In the genomic region with DNA sequence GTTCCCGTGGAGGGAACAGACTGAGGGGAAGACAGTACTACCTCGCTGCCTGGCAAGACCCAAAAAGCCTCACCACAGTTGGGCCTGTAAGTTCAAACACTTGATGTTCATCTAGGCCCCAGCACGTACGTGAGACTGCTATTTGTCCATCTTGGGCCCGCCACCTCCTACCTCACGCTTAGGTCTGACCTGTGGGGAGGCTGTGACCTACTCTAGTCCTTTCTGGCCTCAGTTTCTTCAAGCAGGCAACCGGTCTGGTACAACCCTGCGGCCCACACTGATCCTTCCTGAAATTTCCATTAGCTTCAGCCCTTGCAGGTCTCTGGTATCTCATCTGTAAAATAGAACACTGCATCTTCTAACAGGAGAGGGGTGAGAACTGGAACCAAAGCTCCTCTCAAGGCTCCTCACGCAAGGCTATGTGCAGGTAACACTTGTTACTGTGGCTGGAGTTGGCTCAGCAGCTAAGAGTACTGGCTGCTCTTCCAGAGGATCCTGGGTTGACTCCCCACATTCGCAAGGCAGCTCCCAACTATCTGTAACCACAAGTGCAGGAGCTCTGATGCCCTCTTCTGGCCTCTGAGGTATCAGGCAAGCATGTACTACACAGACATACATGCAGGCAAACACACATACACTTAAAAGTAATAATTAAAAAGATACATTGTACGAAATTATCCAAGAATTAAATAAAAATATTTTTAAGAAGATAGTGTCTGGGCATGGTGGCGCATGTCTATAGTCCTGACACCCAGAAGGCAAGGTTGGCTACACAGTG, we compare ENCODE assay signal across 8 mouse cellular contexts. TPM values are rescaled to one million over a fixed set of nuclear protein-coding genes. Genes with fewer than 3 reads are reported as not detected.
A peak's percentile ranks its signal among the peaks of the same experiment; 100 is the strongest.
DNase-seq lines count a peak whose midpoint lies in the region; ATAC-seq lines count a peak whose summit lies in the region.

No protein-coding gene starts in this region.

- DNase-seq in gastrocnemius, postnatal 10 days, result peak; percentile 16
- no peak for DNase-seq in gastrocnemius, postnatal 4 days (ENCODE audit: low spot score in 2 of 2)
- DNase-seq in 416B (ENCODE audit: low read depth), result peak; percentile 27
- DNase-seq in forebrain, embryonic 14.5 days (ENCODE audit: low spot score), result no peak
- no peak for DNase-seq in liver, embryonic 13.5 days
- no peak for DNase-seq in adrenal gland, postnatal 4 days (ENCODE audit: low spot score in 2 of 2)
- DNase-seq in kidney, adult 18-20 months, result no peak
- no peak for DNase-seq in cerebellum, adult 11-12 months

- no peaks in the 10 kb centered on the region for H3K27me3 ChIP-seq in forebrain, embryonic 14.5 days (replicated peaks; ENCODE audit: control insufficient read depth, insufficient read depth, low read length)
- no peaks in the 10 kb centered on the region for H3K27me3 ChIP-seq in liver, embryonic 13.5 days

- no peak overlapping the region for H3K4me2 ChIP-seq in forebrain, embryonic 14.5 days (ENCODE audit: low read length)
- H3K4me2 ChIP-seq in liver, embryonic 13.5 days, result no peak overlapping the region

- H3K36me3 ChIP-seq in forebrain, embryonic 14.5 days (ENCODE audit: control insufficient read depth, insufficient read depth, low read length), result peaks cover 39% of the 10 kb centered on the region
- peaks cover 60% of the 10 kb centered on the region for H3K36me3 ChIP-seq in liver, embryonic 13.5 days

- no peaks in the 10 kb centered on the region for H3K9me3 ChIP-seq in forebrain, embryonic 14.5 days (replicated peaks; ENCODE audit: control insufficient read depth, low read length)
- no peaks in the 10 kb centered on the region for H3K9me3 ChIP-seq in liver, embryonic 13.5 days (replicated peaks)

- H3K9ac ChIP-seq in forebrain, embryonic 14.5 days (ENCODE audit: low read length), result peak overlapping the region; percentile 13; the same call in 1 of the 2 replicates
- peak overlapping the region; percentile 57; the same call in 1 of the 2 replicates for H3K9ac ChIP-seq in liver, embryonic 13.5 days

- H3K4me3 ChIP-seq in forebrain, embryonic 14.5 days (ENCODE audit: low read depth, low read length), result no peak overlapping the region
- H3K4me3 ChIP-seq in liver, embryonic 13.5 days (replicated peaks), result no peak overlapping the region

- peaks cover 45% of the 10 kb centered on the region for H3K4me1 ChIP-seq in forebrain, embryonic 14.5 days (ENCODE audit: control insufficient read depth, insufficient read depth, low read length)
- H3K4me1 ChIP-seq in liver, embryonic 13.5 days (replicated peaks), result peaks cover 74% of the 10 kb centered on the region

- H3K27ac ChIP-seq in forebrain, embryonic 14.5 days (ENCODE audit: low read depth, low read length), result peak overlapping the region; percentile 96; the same call in 1 of the 2 replicates
- 0 out of 2 replicates have a peak overlapping the region, but pooled peaks have one; percentile 31 for H3K27ac ChIP-seq in liver, embryonic 13.5 days

- ATAC-seq in forebrain, embryonic 14.5 days, result no peak
- no peak for ATAC-seq in liver, embryonic 13.5 days (ENCODE audit: low read depth)

- WGBS in forebrain, embryonic 14.5 days, result 88% methylated on average over 12 of the region's 12 CpGs
- 85% methylated on average over 12 of the region's 12 CpGs for WGBS in liver, embryonic 13.5 days (ENCODE audit: insufficient replicate concordance)

RNA-seq across cellular contexts. Expression of a gene that starts 9.6 kb away (rescaled TPM):
- total RNA-seq in gastrocnemius, postnatal 10 days (2021), result 100 to 1,000 TPM; 193 to 231 TPM
- total RNA-seq in gastrocnemius, postnatal 4 days (2021), result 100 to 1,000 TPM; 307 to 340 TPM
- polyA plus RNA-seq in forebrain, embryonic 14.5 days (2014; fragmentation: Nextera tagmentation; extraction: Ambion mirVana), result 371 and 423 TPM in 2 replicates
- polyA plus RNA-seq in liver, embryonic 13.5 days (2015; fragmentation: Nextera tagmentation; extraction: Ambion mirVana), result 144 and 163 TPM in 2 replicates
- 100 to 1,000 TPM; 345 to 390 TPM for total RNA-seq in adrenal gland, postnatal 4 days (2021)

RNA-seq across cellular contexts. Expression of a gene that starts 16.5 kb away (rescaled TPM):
- 10 to 100 TPM; 41.8 to 51.3 TPM for total RNA-seq in gastrocnemius, postnatal 10 days (2021)
- 10 to 100 TPM; 50.9 to 52.0 TPM for total RNA-seq in gastrocnemius, postnatal 4 days (2021)
- polyA plus RNA-seq in forebrain, embryonic 14.5 days (2014; fragmentation: Nextera tagmentation; extraction: Ambion mirVana), result 0.85 and 1.3 TPM in 2 replicates
- 0.22 and 0.34 TPM in 2 replicates for polyA plus RNA-seq in liver, embryonic 13.5 days (2015; fragmentation: Nextera tagmentation; extraction: Ambion mirVana)
- total RNA-seq in adrenal gland, postnatal 4 days (2021), result 10 to 100 TPM; 16.9 to 19.4 TPM

RNA-seq across cellular contexts. Expression of a gene that starts 38.1 kb away (rescaled TPM):
- 10 to 100 TPM; 34.6 to 40.4 TPM for total RNA-seq in gastrocnemius, postnatal 10 days (2021)
- total RNA-seq in gastrocnemius, postnatal 4 days (2021), result 10 to 100 TPM; 31.8 to 35.2 TPM
- polyA plus RNA-seq in forebrain, embryonic 14.5 days (2014; fragmentation: Nextera tagmentation; extraction: Ambion mirVana), result 18.7 and 19.1 TPM in 2 replicates
- polyA plus RNA-seq in liver, embryonic 13.5 days (2015; fragmentation: Nextera tagmentation; extraction: Ambion mirVana), result 167 and 175 TPM in 2 replicates
- total RNA-seq in adrenal gland, postnatal 4 days (2021), result 10 to 100 TPM; 40.9 to 41.4 TPM

RNA-seq across cellular contexts. Expression of a gene that starts 43.8 kb away (rescaled TPM):
- 10 to 100 TPM; 17.6 to 20.4 TPM for total RNA-seq in gastrocnemius, postnatal 10 days (2021)
- total RNA-seq in gastrocnemius, postnatal 4 days (2021), result 10 to 100 TPM; 10.6 to 11.3 TPM
- polyA plus RNA-seq in forebrain, embryonic 14.5 days (2014; fragmentation: Nextera tagmentation; extraction: Ambion mirVana), result 32.8 and 32.9 TPM in 2 replicates
- polyA plus RNA-seq in liver, embryonic 13.5 days (2015; fragmentation: Nextera tagmentation; extraction: Ambion mirVana), result 5.4 and 5.9 TPM in 2 replicates
- 10 to 100 TPM; 10.1 to 37.4 TPM for total RNA-seq in adrenal gland, postnatal 4 days (2021)

RNA-seq across cellular contexts. Expression of a gene that starts 44.9 kb away (rescaled TPM):
- total RNA-seq in gastrocnemius, postnatal 10 days (2021), result 1 to 10 TPM in 1 of 2 experiments, under 1 TPM in 1; 0.28 to 1.1 TPM
- total RNA-seq in gastrocnemius, postnatal 4 days (2021), result under 1 TPM; 0.66 to 0.78 TPM
- 0.66 and 1.0 TPM in 2 replicates for polyA plus RNA-seq in forebrain, embryonic 14.5 days (2014; fragmentation: Nextera tagmentation; extraction: Ambion mirVana)
- 0.82 and 1.2 TPM in 2 replicates for polyA plus RNA-seq in liver, embryonic 13.5 days (2015; fragmentation: Nextera tagmentation; extraction: Ambion mirVana)
- total RNA-seq in adrenal gland, postnatal 4 days (2021), result 1 to 10 TPM; 2.7 to 2.9 TPM

Comparison
In these comparisons a context has a peak if more than half of its experiments do, and no peak if none do; other contexts are left out.
1. DNase-seq: peak in gastrocnemius, postnatal 10 days (single experiment) and 416B (single experiment); none in gastrocnemius, postnatal 4 days (0 of 2), forebrain, embryonic 14.5 days (single experiment), liver, embryonic 13.5 days (single experiment), adrenal gland, postnatal 4 days (0 of 2), kidney, adult 18-20 months (single experiment) and cerebellum, adult 11-12 months (single experiment).